Mouse (Mus musculus): Measurements from ENCODE around the gene Pdgfd. TPM values are rescaled to one million over a fixed set of nuclear protein-coding genes. Genes with fewer than 3 reads are reported as not detected.

The Pdgfd gene
- polyA plus RNA-seq, 1 experiment from 2014 or later: 6.7 TPM

GRCm38 (mm10) chr9:6251990-6252389, 83.6 kb downstream of the Pdgfd start:
- no peaks in the 10 kb centered on the region for H3K9me3 ChIP-seq
- ATAC-seq (ENCODE audit: borderline replicate concordance, extremely low read depth, low FRiP score, low TSS enrichment): no peak
- H3K4me1 ChIP-seq: no peaks in the 10 kb centered on the region
- no peak overlapping the region for H3K4me3 ChIP-seq
- H3K9ac ChIP-seq: no peak overlapping the region
- H3K36me3 ChIP-seq: no peaks in the 10 kb centered on the region
- no peak overlapping the region for H3K27ac ChIP-seq
- WGBS: 74% methylated on average over 2 of the region's 2 CpGs
- H3K27me3 ChIP-seq: no peaks in the 10 kb centered on the region
- H3K4me2 ChIP-seq: no peak overlapping the region

GRCm38 (mm10) chr9:6257072-6257471, 88.7 kb downstream of the Pdgfd start:
- Histone ChIP-seq H3K4me3 (no peak overlapping the region), H3K27ac (no peak overlapping the region), H3K4me1 (no peaks in the 10 kb centered on the region), H3K27me3 (no peaks in the 10 kb centered on the region), H3K9ac (no peak overlapping the region), H3K9me3 (no peaks in the 10 kb centered on the region), H3K36me3 (no peaks in the 10 kb centered on the region), H3K4me2 (no peak overlapping the region)
- no peak for ATAC-seq (ENCODE audit: borderline replicate concordance, extremely low read depth, low FRiP score, low TSS enrichment)

GRCm38 (mm10) chr9:6264820-6265219, 96.4 kb downstream of the Pdgfd start:
- Histone ChIP-seq H3K27ac (no peak overlapping the region), H3K9me3 (no peaks in the 10 kb centered on the region), H3K27me3 (no peaks in the 10 kb centered on the region), H3K4me2 (no peak overlapping the region), H3K4me3 (no peak overlapping the region), H3K4me1 (no peaks in the 10 kb centered on the region), H3K9ac (no peak overlapping the region), H3K36me3 (no peaks in the 10 kb centered on the region)
- no peak for ATAC-seq (ENCODE audit: borderline replicate concordance, extremely low read depth, low FRiP score, low TSS enrichment)
- WGBS: 80% methylated on average over 2 of the region's 2 CpGs

- H3K4me3 ChIP-seq: no peak within 1 kb of the TSS
- WGBS: 65% methylated on average over 1 of the region's 1 CpGs
- H3K27me3 ChIP-seq: no peaks in the 10 kb centered on the region
- no peaks in the 10 kb centered on the region for H3K36me3 ChIP-seq
- no peak within 1 kb of the TSS for H3K9ac ChIP-seq
- H3K9me3 ChIP-seq: no peaks in the 10 kb centered on the region
- H3K4me2 ChIP-seq: no peak within 1 kb of the TSS
- no peaks in the 10 kb centered on the region for H3K4me1 ChIP-seq
- ATAC-seq (ENCODE audit: borderline replicate concordance, extremely low read depth, low FRiP score, low TSS enrichment): no peak
- H3K27ac ChIP-seq: no peak within 1 kb of the TSS
Observed at GRCm38 (mm10) chr9:6269796-6270280, 101.5 kb downstream of the Pdgfd start, which contains the start of gene Ddi1. Gene Ddi1 (minus strand): TSS chr9:6269846.

GRCm38 (mm10) chr9:6276395-6276794, 108.0 kb downstream of the Pdgfd start:
- Histone ChIP-seq H3K27me3 (no peaks in the 10 kb centered on the region), H3K9ac (no peak overlapping the region), H3K9me3 (no peaks in the 10 kb centered on the region), H3K27ac (no peak overlapping the region), H3K36me3 (no peaks in the 10 kb centered on the region), H3K4me1 (no peaks in the 10 kb centered on the region), H3K4me3 (no peak overlapping the region), H3K4me2 (no peak overlapping the region)
- WGBS: 68% methylated on average over 1 of the region's 1 CpGs
- no peak for ATAC-seq (ENCODE audit: borderline replicate concordance, extremely low read depth, low FRiP score, low TSS enrichment)

- no peaks in the 10 kb centered on the region for H3K9me3 ChIP-seq
Observed at GRCm38 (mm10) chr9:6277526-6277925, 109.1 kb downstream of the Pdgfd start.

GRCm38 (mm10) chr9:6286770-6287169, 118.4 kb downstream of the Pdgfd start:
- H3K9me3 ChIP-seq: no peaks in the 10 kb centered on the region
- no peak for ATAC-seq (ENCODE audit: borderline replicate concordance, extremely low read depth, low FRiP score, low TSS enrichment)
- no peak overlapping the region for H3K27ac ChIP-seq
- H3K27me3 ChIP-seq: no peaks in the 10 kb centered on the region
- H3K4me3 ChIP-seq: no peak overlapping the region
- no peaks in the 10 kb centered on the region for H3K36me3 ChIP-seq
- no peak overlapping the region for H3K9ac ChIP-seq
- H3K4me2 ChIP-seq: no peak overlapping the region
- no peaks in the 10 kb centered on the region for H3K4me1 ChIP-seq
- WGBS: 81% methylated on average over 1 of the region's 1 CpGs

More at GRCm38 (mm10) chr9:6277526-6277925, 109.1 kb downstream of the Pdgfd start:
- no peaks in the 10 kb centered on the region for H3K27me3 ChIP-seq
- ATAC-seq (ENCODE audit: borderline replicate concordance, extremely low read depth, low FRiP score, low TSS enrichment): no peak
- no peak overlapping the region for H3K4me3 ChIP-seq
- H3K4me1 ChIP-seq: no peaks in the 10 kb centered on the region
- H3K9ac ChIP-seq: no peak overlapping the region
- H3K36me3 ChIP-seq: no peaks in the 10 kb centered on the region
- no peak overlapping the region for H3K27ac ChIP-seq
- H3K4me2 ChIP-seq: no peak overlapping the region

GRCm38 (mm10) chr9:6289211-6289696, 120.9 kb downstream of the Pdgfd start:
- 12% methylated on average over 2 of the region's 2 CpGs for WGBS
- H3K27me3 ChIP-seq: no peaks in the 10 kb centered on the region
- ATAC-seq (ENCODE audit: borderline replicate concordance, extremely low read depth, low FRiP score, low TSS enrichment): no peak

GRCm38 (mm10) chr9:6298547-6298946, 130.2 kb downstream of the Pdgfd start:
- 66% methylated on average over 2 of the region's 2 CpGs for WGBS
- no peak overlapping the region for H3K4me2 ChIP-seq
- H3K4me3 ChIP-seq: no peak overlapping the region

More at GRCm38 (mm10) chr9:6289211-6289696, 120.9 kb downstream of the Pdgfd start:
- no peaks in the 10 kb centered on the region for H3K9me3 ChIP-seq
- no peaks in the 10 kb centered on the region for H3K4me1 ChIP-seq
- H3K36me3 ChIP-seq: no peaks in the 10 kb centered on the region
- no peak overlapping the region for H3K9ac ChIP-seq
- H3K4me3 ChIP-seq: no peak overlapping the region
- no peak overlapping the region for H3K4me2 ChIP-seq
- no peak overlapping the region for H3K27ac ChIP-seq

GRCm38 (mm10) chr9:6302050-6302449, 133.7 kb downstream of the Pdgfd start:
- Histone ChIP-seq H3K9ac (no peak overlapping the region), H3K4me3 (no peak overlapping the region), H3K4me1 (no peaks in the 10 kb centered on the region), H3K27me3 (no peaks in the 10 kb centered on the region), H3K36me3 (no peaks in the 10 kb centered on the region), H3K27ac (no peak overlapping the region), H3K4me2 (no peak overlapping the region), H3K9me3 (no peaks in the 10 kb centered on the region)
- no peak for ATAC-seq (ENCODE audit: borderline replicate concordance, extremely low read depth, low FRiP score, low TSS enrichment)
- 54% methylated on average over 3 of the region's 3 CpGs for WGBS

More at GRCm38 (mm10) chr9:6298547-6298946, 130.2 kb downstream of the Pdgfd start:
- no peak for ATAC-seq (ENCODE audit: borderline replicate concordance, extremely low read depth, low FRiP score, low TSS enrichment)
- Histone ChIP-seq H3K27me3 (no peaks in the 10 kb centered on the region), H3K9me3 (no peaks in the 10 kb centered on the region), H3K9ac (no peak overlapping the region), H3K27ac (no peak overlapping the region), H3K4me1 (no peaks in the 10 kb centered on the region), H3K36me3 (no peaks in the 10 kb centered on the region)

GRCm38 (mm10) chr9:6304590-6304989, 136.2 kb downstream of the Pdgfd start:
- Histone ChIP-seq H3K4me1 (no peaks in the 10 kb centered on the region), H3K36me3 (no peaks in the 10 kb centered on the region), H3K4me3 (no peak overlapping the region), H3K9me3 (no peaks in the 10 kb centered on the region), H3K9ac (no peak overlapping the region), H3K27me3 (no peaks in the 10 kb centered on the region), H3K27ac (no peak overlapping the region), H3K4me2 (no peak overlapping the region)
- 78% methylated on average over 3 of the region's 3 CpGs for WGBS
- ATAC-seq (ENCODE audit: borderline replicate concordance, extremely low read depth, low FRiP score, low TSS enrichment): no peak

- H3K4me2 ChIP-seq: no peak overlapping the region
- H3K4me3 ChIP-seq: no peak overlapping the region
- 82% methylated on average over 3 of the region's 3 CpGs for WGBS
- ATAC-seq (ENCODE audit: borderline replicate concordance, extremely low read depth, low FRiP score, low TSS enrichment): no peak
- H3K4me1 ChIP-seq: no peaks in the 10 kb centered on the region
- H3K27me3 ChIP-seq: no peaks in the 10 kb centered on the region
- no peak overlapping the region for H3K9ac ChIP-seq
- no peaks in the 10 kb centered on the region for H3K36me3 ChIP-seq
- no peaks in the 10 kb centered on the region for H3K9me3 ChIP-seq
- H3K27ac ChIP-seq: no peak overlapping the region
Observed at GRCm38 (mm10) chr9:6305847-6306246, 137.5 kb downstream of the Pdgfd start.

- WGBS: 63% methylated on average over 1 of the region's 1 CpGs
- Histone ChIP-seq H3K27me3 (no peaks in the 10 kb centered on the region), H3K4me1 (no peaks in the 10 kb centered on the region), H3K9me3 (no peaks in the 10 kb centered on the region), H3K4me2 (no peak overlapping the region), H3K36me3 (no peaks in the 10 kb centered on the region), H3K9ac (no peak overlapping the region), H3K4me3 (no peak overlapping the region), H3K27ac (no peak overlapping the region)
- ATAC-seq (ENCODE audit: borderline replicate concordance, extremely low read depth, low FRiP score, low TSS enrichment): no peak
Observed at GRCm38 (mm10) chr9:6317114-6317513, 148.7 kb downstream of the Pdgfd start.

All from lung, embryonic 15.5 days (tissue).